Mouse (Mus musculus) liver, embryonic 14.5 days (tissue): Measurements from ENCODE around the gene Zbtb44. TPM values are rescaled to one million over a fixed set of nuclear protein-coding genes. Genes with fewer than 3 reads are reported as not detected.

ENCODE experiments used
- ATAC-seq: fragments of 200-750 bp; cut with Nextera tagmentation; 2 replicates; pipeline ENCODE4 v1.8.0; 2017; ENCODE audit warnings: moderate number of reproducible peaks, mild to moderate bottlenecking, moderate library complexity; ENCODE audit not compliant: insufficient read depth
- DNase-seq, 3 experiments: peaks; one replicate each; pipeline ENCODE4 v3.0.0-alpha.2; 2012 to 2013; ENCODE audit warnings: low read depth in 3 of 3, low spot score in 3 of 3
- H3K27ac ChIP-seq: fragments of 300-500 bp; sonication (generic); 2 replicates; pipeline ENCODE4 v1.5.1; 2014; ENCODE audit warnings: moderate library complexity, mild to moderate bottlenecking, control low read depth, inconsistent platforms
- H3K27me3 ChIP-seq: fragments of 300-500 bp; sonication (generic); 2 replicates; pipeline ENCODE4 v1.6.1; 2014; ENCODE audit warnings: mild to moderate bottlenecking, low read length, moderate library complexity; ENCODE audit not compliant: control insufficient read depth, insufficient read depth
- H3K36me3 ChIP-seq: fragments of 300-500 bp; sonication (generic); replicated peaks from 2 replicates; pipeline ENCODE4 v1.6.1; 2014; ENCODE audit warnings: low read depth; ENCODE audit not compliant: control insufficient read depth, insufficient read depth
- H3K4me1 ChIP-seq, 2 experiments: fragments of 200-500 bp in 1 of 2; fragments of 300-500 bp in 1 of 2; sonication (generic) in 1 of 2; replicated peaks; 2 replicates each; pipeline ENCODE4 v1.6.1; 2012 to 2014; ENCODE audit warnings: antibody characterized with exemption in 1 of 2, inconsistent platforms in 1 of 2, low read length in 1 of 2; ENCODE audit not compliant: control insufficient read depth in 2 of 2, insufficient read depth in 2 of 2
- H3K4me2 ChIP-seq: fragments of 300-500 bp; sonication (generic); 2 replicates; pipeline ENCODE4 v1.6.1; 2014; ENCODE audit warnings: low read depth, mild to moderate bottlenecking, control low read depth, moderate library complexity
- H3K4me3 ChIP-seq, 2 experiments: fragments of 200-500 bp in 1 of 2; fragments of 300-500 bp in 1 of 2; sonication (generic) in 1 of 2; 2 replicates each; pipeline ENCODE4 v1.5.1; 2012 to 2014; ENCODE audit warnings: low read depth in 2 of 2, low read length in 2 of 2, mild to moderate bottlenecking in 2 of 2, control low read depth in 1 of 2, inconsistent platforms in 1 of 2, moderate library complexity in 1 of 2; ENCODE audit not compliant: insufficient read depth in 1 of 2
- H3K9ac ChIP-seq: fragments of 300-500 bp; sonication (generic); replicated peaks from 2 replicates; pipeline ENCODE4 v1.6.1; 2014; ENCODE audit warnings: mild to moderate bottlenecking, control low read depth, moderate library complexity
- H3K9me3 ChIP-seq: fragments of 300-500 bp; sonication (generic); 2 replicates; pipeline ENCODE4 v1.6.1; 2016; ENCODE audit warnings: low read length, mixed read lengths; ENCODE audit not compliant: control insufficient read depth
- CTCF ChIP-seq: IDR thresholded peaks from 2 replicates; pipeline ENCODE4 v1.5.1; 2016; ENCODE audit warnings: antibody characterized with exemption, low read depth, control low read depth
- EP300 ChIP-seq: IDR thresholded peaks from 2 replicates; pipeline ENCODE4 v1.6.1; 2016; ENCODE audit warnings: antibody characterized with exemption, low read depth
- WGBS: fragments of 180-500 bp; shearing (Covaris S2); extraction: QIAGEN DNeasy Blood & Tissue Kit; methylation state at CpG from one replicate; pipeline ENCODE4 v1.1.7; 2014; ENCODE audit not compliant: insufficient replicate concordance; 5-methylcytosine and 5-hydroxymethylcytosine counted together
- polyA plus RNA-seq, 2 experiments: library from polyadenylated mRNA; depleted of rRNA in 1 of 2; stranded (reverse) in 1 of 2; unstranded in 1 of 2; fragments of >200 nt; fragmentation: Nextera tagmentation in 1 of 2; extraction: Ambion mirVana in 1 of 2; gene quantifications; 2 replicates each; pipeline versions ENCODE4 v1.2.1 to v1.2.3; 2012 to 2014

Gene Zbtb44
- polyA plus RNA-seq, 2 experiments: 4.0 to 6.3 TPM

- H3K36me3 ChIP-seq: no peaks in the 10 kb centered on the region
- DNase-seq (no peak), ATAC-seq (no peak)
- no peak overlapping the region for H3K9ac ChIP-seq
- H3K27me3 ChIP-seq: no peaks in the 10 kb centered on the region
- TF ChIP-seq EP300: no peak
- no peak for TF ChIP-seq CTCF
- H3K4me1 ChIP-seq: no peaks in the 10 kb centered on the region
- no peak overlapping the region for H3K4me3 ChIP-seq
- H3K27ac ChIP-seq: no peak overlapping the region
- no peak overlapping the region for H3K4me2 ChIP-seq
- H3K9me3 ChIP-seq: no peaks in the 10 kb centered on the region
- 69% methylated on average over 20 of the region's 20 CpGs for WGBS
Measured at GRCm38 (mm10) chr9:31097088-31098082, 66.9 kb downstream of the Zbtb44 start.

- Histone ChIP-seq H3K27ac (no peak overlapping the region), H3K27me3 (no peaks in the 10 kb centered on the region), H3K9me3 (no peaks in the 10 kb centered on the region), H3K9ac (no peak overlapping the region), H3K4me3 (no peak overlapping the region), H3K4me2 (no peak overlapping the region), H3K36me3 (no peaks in the 10 kb centered on the region), H3K4me1 (no peaks in the 10 kb centered on the region)
- WGBS: 52% methylated on average over 6 of the region's 6 CpGs
- TF ChIP-seq CTCF: peak; percentile 29; the same call in 1 of the 2 replicates
- TF ChIP-seq EP300: no peak
- DNase-seq (no peak), ATAC-seq (no peak)
Measured at GRCm38 (mm10) chr9:31098118-31098517, 67.7 kb downstream of the Zbtb44 start.

GRCm38 (mm10) chr9:31108464-31108863, 78.0 kb downstream of the Zbtb44 start:
- H3K4me3 ChIP-seq: no peak overlapping the region
- H3K36me3 ChIP-seq: no peaks in the 10 kb centered on the region
- TF ChIP-seq CTCF (no peak), EP300 (no peak)
- no peaks in the 10 kb centered on the region for H3K4me1 ChIP-seq
- ATAC-seq (no peak), DNase-seq (no peak)
- WGBS: 72% methylated on average over 8 of the region's 8 CpGs
- H3K9me3 ChIP-seq: no peaks in the 10 kb centered on the region
- H3K27me3 ChIP-seq: no peaks in the 10 kb centered on the region
- no peak overlapping the region for H3K4me2 ChIP-seq
- H3K9ac ChIP-seq: no peak overlapping the region
- H3K27ac ChIP-seq: no peak overlapping the region

- no peak for TF ChIP-seq EP300
- no peak for TF ChIP-seq CTCF
- Histone ChIP-seq H3K9me3 (no peaks in the 10 kb centered on the region), H3K27ac (no peak overlapping the region), H3K36me3 (no peaks in the 10 kb centered on the region), H3K27me3 (no peaks in the 10 kb centered on the region), H3K4me1 (no peaks in the 10 kb centered on the region; a peak in 1 of 4 replicates), H3K4me2 (no peak overlapping the region), H3K4me3 (no peak overlapping the region), H3K9ac (no peak overlapping the region)
- no peak for ATAC-seq
- no peak for DNase-seq
Measured at GRCm38 (mm10) chr9:31115586-31115985, 85.1 kb downstream of the Zbtb44 start.

- Histone ChIP-seq H3K4me3 (no peak overlapping the region), H3K27ac (no peak overlapping the region), H3K4me1 (no peaks in the 10 kb centered on the region; a peak in 1 of 4 replicates), H3K9me3 (no peaks in the 10 kb centered on the region), H3K9ac (no peak overlapping the region), H3K27me3 (no peaks in the 10 kb centered on the region), H3K4me2 (no peak overlapping the region), H3K36me3 (no peaks in the 10 kb centered on the region)
- no peak for ATAC-seq
- no peak for DNase-seq
- TF ChIP-seq CTCF (no peak), EP300 (no peak)
- WGBS: 75% methylated on average over 11 of the region's 11 CpGs
Measured at GRCm38 (mm10) chr9:31117088-31117487, 86.6 kb downstream of the Zbtb44 start.
